Mouse (Mus musculus) cerebellum, adult 9-11 months (tissue): Measurements from ENCODE around the gene Clec9a.

Experiments used
- DNase-seq: peaks from one replicate; pipeline ENCODE4 v3.0.0; 2022

The Clec9a gene

GRCm38 (mm10) chr6:129425812-129426211 lies 17.1 kb downstream of the Clec9a start:
- DNase-seq = no peak

- DNase-seq = no peak
Observed at GRCm38 (mm10) chr6:129427281-129427680, 18.6 kb downstream of the Clec9a start.

- no peak for DNase-seq
Observed at GRCm38 (mm10) chr6:129434239-129434638, 25.6 kb downstream of the Clec9a start.

GRCm38 (mm10) chr6:129436025-129436424 lies 27.4 kb downstream of the Clec9a start:
- no peak for DNase-seq

- no peak for DNase-seq
Observed at GRCm38 (mm10) chr6:129438033-129438432, 29.4 kb downstream of the Clec9a start.

- DNase-seq = no peak
Observed at GRCm38 (mm10) chr6:129449743-129450142, 41.1 kb downstream of the Clec9a start.

- DNase-seq = no peak
Observed at GRCm38 (mm10) chr6:129451411-129452039, 42.9 kb downstream of the Clec9a start, which contains the start of gene Clec1a. Gene Clec1a (minus strand): TSS chr6:129452000.

GRCm38 (mm10) chr6:129471386-129471785 lies 62.7 kb downstream of the Clec9a start:
- DNase-seq = no peak

GRCm38 (mm10) chr6:129472627-129473026 lies 64.0 kb downstream of the Clec9a start:
- no peak for DNase-seq
